Comparison of ENCODE assay signal across 10 mouse cellular contexts in genomic region chr12:78981938-78982825, GRCm38 (mm10). TPM values are rescaled to one million over a fixed set of nuclear protein-coding genes. Genes with fewer than 3 reads are reported as not detected.
DNase-seq lines count a peak whose midpoint lies in the region; ATAC-seq and TF ChIP-seq lines count a peak whose summit lies in the region.
"Had no signal": no experiment of that assay in that cellular context is flagged by ENCODE, and none has a peak within 500 bp of the region (broad histone marks: within the 10 kb centered on the region; RNA-seq: fewer than 3 reads in every experiment).

No protein-coding gene starts in this region.

- H3K36me3 ChIP-seq in kidney, embryonic 14.5 days (ENCODE audit: control insufficient read depth, insufficient read depth, low read length): no peaks in the 10 kb centered on the region
- H3K36me3 ChIP-seq in forebrain, embryonic 10.5 days (replicated peaks): no peaks in the 10 kb centered on the region
- H3K36me3 ChIP-seq in midbrain, embryonic 14.5 days (ENCODE audit: control insufficient read depth, insufficient read depth, low read length): 0 out of 2 replicates have a peak, but pooled peaks cover 4% of the 10 kb centered on the region

- H3K9ac ChIP-seq in kidney, embryonic 14.5 days (ENCODE audit: low read depth, low read length): no peak overlapping the region
- no peak overlapping the region for H3K9ac ChIP-seq in midbrain, embryonic 14.5 days (replicated peaks; ENCODE audit: low read length)

- H3K4me2 ChIP-seq in kidney, embryonic 14.5 days (replicated peaks; ENCODE audit: low read depth, low read length): no peak overlapping the region
- H3K4me2 ChIP-seq in midbrain, embryonic 14.5 days (ENCODE audit: low read length): no peak overlapping the region

- 62% methylated on average over 9 of the region's 9 CpGs for WGBS in kidney, embryonic 14.5 days
- WGBS in forebrain, embryonic 10.5 days: 76% methylated on average over 9 of the region's 9 CpGs
- WGBS in midbrain, embryonic 14.5 days: 75% methylated on average over 9 of the region's 9 CpGs

- ATAC-seq in cerebellum, adult (ENCODE audit: insufficient number of reproducible peaks, low FRiP score, low TSS enrichment): peak; percentile 53
- ATAC-seq in kidney, embryonic 14.5 days (ENCODE audit: low FRiP score, low TSS enrichment): peak; percentile 60; the same call in 1 of the 2 replicates
- ATAC-seq in midbrain, embryonic 14.5 days (ENCODE audit: low FRiP score, low TSS enrichment): no peak
- ATAC-seq: hindbrain, embryonic 16.5 days had no signal

- no peaks in the 10 kb centered on the region for H3K9me3 ChIP-seq in kidney, embryonic 14.5 days (ENCODE audit: control insufficient read depth, low read length)
- no peaks in the 10 kb centered on the region for H3K9me3 ChIP-seq in forebrain, embryonic 10.5 days
- no peaks in the 10 kb centered on the region for H3K9me3 ChIP-seq in midbrain, embryonic 14.5 days (ENCODE audit: control insufficient read depth, low read length)

- H3K4me1 ChIP-seq in kidney, embryonic 14.5 days (ENCODE audit: control insufficient read depth, insufficient read depth, low read length): no peaks in the 10 kb centered on the region
- no peaks in the 10 kb centered on the region for H3K4me1 ChIP-seq in forebrain, embryonic 10.5 days
- H3K4me1 ChIP-seq in midbrain, embryonic 14.5 days (ENCODE audit: control insufficient read depth, insufficient read depth, low read length): peaks cover 5% of the 10 kb centered on the region

- H3K27me3 ChIP-seq in kidney, embryonic 14.5 days (ENCODE audit: control insufficient read depth, insufficient read depth, low read length): no peaks in the 10 kb centered on the region
- no peaks in the 10 kb centered on the region for H3K27me3 ChIP-seq in forebrain, embryonic 10.5 days (ENCODE audit: poor library complexity, severe bottlenecking)
- H3K27me3 ChIP-seq in midbrain, embryonic 14.5 days (ENCODE audit: control insufficient read depth, insufficient read depth, low read length): no peaks in the 10 kb centered on the region

- TF ChIP-seq CTCF in left cerebral cortex, adult 2 months (IDR thresholded peaks at IDR 0.05): no peak

- no peak for DNase-seq in cerebellum, postnatal 14 days
- DNase-seq in left cerebral cortex, adult 2 months (ENCODE audit: extremely low spot score in 1 of 2, low spot score in 2 of 2): no peak
- no peak for DNase-seq in left cerebral cortex, adult 11 months (ENCODE audit: low spot score)
- DNase-seq in 3T3-L1 (ENCODE audit: low read depth, low spot score): peak; percentile 24
- DNase-seq in forebrain, embryonic 10.5 days (ENCODE audit: extremely low spot score, low spot score): no peak
- DNase-seq in midbrain, embryonic 14.5 days: no peak
- DNase-seq: gastrocnemius, postnatal 14 days had no signal

- peak overlapping the region; percentile 34 for H3K27ac ChIP-seq in left cerebral cortex, adult 2 months
- no peak overlapping the region for H3K27ac ChIP-seq in kidney, embryonic 14.5 days (ENCODE audit: low read depth, low read length)
- H3K27ac ChIP-seq in forebrain, embryonic 10.5 days: no peak overlapping the region
- H3K27ac ChIP-seq in midbrain, embryonic 14.5 days (replicated peaks; ENCODE audit: low read depth, low read length): no peak overlapping the region

- H3K4me3 ChIP-seq in left cerebral cortex, adult 2 months: no peak overlapping the region
- no peak overlapping the region for H3K4me3 ChIP-seq in kidney, embryonic 14.5 days (ENCODE audit: low read length)
- H3K4me3 ChIP-seq in forebrain, embryonic 10.5 days: no peak overlapping the region
- H3K4me3 ChIP-seq in midbrain, embryonic 14.5 days (replicated peaks; ENCODE audit: low read depth, low read length): no peak overlapping the region

- intact Hi-C loops in left cerebral cortex, adult 2 months (cut with DNase I): no loop called here

RNA-seq across cellular contexts. Expression of gene Tmem229b, which starts 25.2 kb away (rescaled TPM):
- 10 to 100 TPM; 24.7 to 33.1 TPM for total RNA-seq in left cerebral cortex, adult 2 months (2021)
- polyA plus RNA-seq in kidney, embryonic 14.5 days (2014; fragmentation: Nextera tagmentation; extraction: Ambion mirVana): 2.3 and 2.9 TPM in 2 replicates
- 3.2 and 5.0 TPM in 2 replicates for polyA plus RNA-seq in forebrain, embryonic 10.5 days (2016; fragmentation: Nextera tagmentation; extraction: Ambion mirVana)
- 54.4 and 62.1 TPM in 2 replicates for polyA plus RNA-seq in midbrain, embryonic 14.5 days (2014; fragmentation: Nextera tagmentation; extraction: Ambion mirVana)

RNA-seq across cellular contexts. Expression of gene Plekhh1, which starts 46.8 kb away (rescaled TPM):
- 10 to 100 TPM in 1 of 2 experiments, 1 to 10 TPM in 1; 9.1 to 12.1 TPM for total RNA-seq in left cerebral cortex, adult 2 months (2021)
- polyA plus RNA-seq in kidney, embryonic 14.5 days (2014; fragmentation: Nextera tagmentation; extraction: Ambion mirVana): 5.3 and 7.9 TPM in 2 replicates
- polyA plus RNA-seq in forebrain, embryonic 10.5 days (2016; fragmentation: Nextera tagmentation; extraction: Ambion mirVana): 6.3 and 6.6 TPM in 2 replicates
- polyA plus RNA-seq in midbrain, embryonic 14.5 days (2014; fragmentation: Nextera tagmentation; extraction: Ambion mirVana): 1.9 and 3.1 TPM in 2 replicates
